ENCODE assay signal across 25 mouse cellular contexts in genomic region chr4:82661215-82661614, GRCm38 (mm10). TPM values are rescaled to one million over a fixed set of nuclear protein-coding genes. Genes with fewer than 3 reads are reported as not detected.
A peak's percentile ranks its signal among the peaks of the same experiment; 100 is the strongest.
DNase-seq lines count a peak whose midpoint lies in the region; ATAC-seq and TF ChIP-seq lines count a peak whose summit lies in the region.
"Had no signal": no experiment of that assay in that cellular context is flagged by ENCODE, and none has a peak within 500 bp of the region (broad histone marks: within the 10 kb centered on the region; RNA-seq: fewer than 3 reads in every experiment).

No protein-coding gene starts in this region.

- no peak overlapping the region for H3K4me3 ChIP-seq in forebrain, embryonic 14.5 days (ENCODE audit: low read depth, low read length)
- H3K4me3 ChIP-seq in forebrain, embryonic 16.5 days (replicated peaks; ENCODE audit: low read length), result no peak overlapping the region
- H3K4me3 ChIP-seq in kidney, embryonic 15.5 days (replicated peaks), result no peak overlapping the region
- no peak overlapping the region for H3K4me3 ChIP-seq in kidney, postnatal 0 days (replicated peaks; ENCODE audit: low read depth, low read length)
- H3K4me3 ChIP-seq: embryonic facial prominence, embryonic 10.5 days; embryonic facial prominence, embryonic 12.5 days had no signal

- no peaks in the 10 kb centered on the region for H3K36me3 ChIP-seq in forebrain, embryonic 14.5 days (ENCODE audit: control insufficient read depth, insufficient read depth, low read length)
- no peaks in the 10 kb centered on the region for H3K36me3 ChIP-seq in forebrain, embryonic 16.5 days (ENCODE audit: control insufficient read depth, insufficient read depth)
- H3K36me3 ChIP-seq in kidney, embryonic 15.5 days, result no peaks in the 10 kb centered on the region
- H3K36me3 ChIP-seq in kidney, postnatal 0 days (ENCODE audit: insufficient read depth, low read length), result no peaks in the 10 kb centered on the region
- H3K36me3 ChIP-seq: embryonic facial prominence, embryonic 10.5 days; embryonic facial prominence, embryonic 12.5 days; G1E had no signal

- H3K27ac ChIP-seq in forebrain, embryonic 14.5 days (ENCODE audit: low read depth, low read length), result peak overlapping the region; percentile 23; the same call in 1 of the 2 replicates
- H3K27ac ChIP-seq in forebrain, embryonic 16.5 days (ENCODE audit: low read length), result no peak overlapping the region
- no peak overlapping the region for H3K27ac ChIP-seq in kidney, embryonic 15.5 days
- no peak overlapping the region for H3K27ac ChIP-seq in kidney, postnatal 0 days
- H3K27ac ChIP-seq: embryonic facial prominence, embryonic 10.5 days; embryonic facial prominence, embryonic 12.5 days had no signal

- H3K9ac ChIP-seq in forebrain, embryonic 14.5 days (ENCODE audit: low read length), result no peak overlapping the region
- H3K9ac ChIP-seq in forebrain, embryonic 16.5 days (replicated peaks; ENCODE audit: low read depth, low read length), result no peak overlapping the region
- H3K9ac ChIP-seq in kidney, embryonic 15.5 days, result no peak overlapping the region
- H3K9ac ChIP-seq in kidney, postnatal 0 days (ENCODE audit: low read depth, low read length), result no peak overlapping the region
- H3K9ac ChIP-seq: embryonic facial prominence, embryonic 12.5 days; forebrain, postnatal 0 days had no signal

- peaks cover 10% of the 10 kb centered on the region; the same call in 1 of the 2 replicates for H3K4me1 ChIP-seq in forebrain, embryonic 14.5 days (ENCODE audit: control insufficient read depth, insufficient read depth, low read length)
- H3K4me1 ChIP-seq in forebrain, embryonic 16.5 days (replicated peaks; ENCODE audit: control insufficient read depth, insufficient read depth, low read length), result peaks cover 23% of the 10 kb centered on the region
- H3K4me1 ChIP-seq in kidney, embryonic 15.5 days, result 0 out of 2 replicates have a peak, but pooled peaks cover 2% of the 10 kb centered on the region
- H3K4me1 ChIP-seq in kidney, postnatal 0 days (replicated peaks; ENCODE audit: insufficient read depth, low read length), result no peaks in the 10 kb centered on the region
- H3K4me1 ChIP-seq: embryonic facial prominence, embryonic 10.5 days had no signal

- no peak for DNase-seq in forebrain, embryonic 14.5 days (ENCODE audit: low spot score)
- peak; percentile 22 for DNase-seq in heart, adult 11 months
- DNase-seq in heart, postnatal 36 days, result no peak
- no peak for DNase-seq in kidney, postnatal 4 days
- peak; percentile 14 for DNase-seq in kidney, postnatal 0 days (ENCODE audit: low spot score)
- no peak for DNase-seq in kidney, adult 11 months
- DNase-seq: adrenal gland, adult 8-10 months; adrenal gland, postnatal 14 days; adrenal gland, postnatal 36 days; B cell, adult 2 months; cerebellum, adult 11-12 months; cerebellum, adult 2 months; cerebellum, adult 9-10 months; cerebellum, postnatal 10 days; cerebellum, postnatal 25 days; forebrain, postnatal 0 days had no signal

- H3K27me3 ChIP-seq in forebrain, embryonic 14.5 days (replicated peaks; ENCODE audit: control insufficient read depth, insufficient read depth, low read length), result no peaks in the 10 kb centered on the region
- no peaks in the 10 kb centered on the region for H3K27me3 ChIP-seq in forebrain, embryonic 16.5 days (replicated peaks; ENCODE audit: control insufficient read depth, insufficient read depth, low read length)
- H3K27me3 ChIP-seq in kidney, embryonic 15.5 days, result no peaks in the 10 kb centered on the region
- no peaks in the 10 kb centered on the region for H3K27me3 ChIP-seq in kidney, postnatal 0 days (ENCODE audit: insufficient read depth, low read length)
- H3K27me3 ChIP-seq: CH12.LX; embryonic facial prominence, embryonic 12.5 days; Patski had no signal

- WGBS in forebrain, embryonic 14.5 days, result 91% methylated on average over 7 of the region's 7 CpGs
- WGBS in forebrain, embryonic 16.5 days, result 92% methylated on average over 7 of the region's 7 CpGs
- 57% methylated on average over 7 of the region's 7 CpGs for WGBS in kidney, embryonic 15.5 days
- 55% methylated on average over 7 of the region's 7 CpGs for WGBS in kidney, postnatal 0 days

- intact Hi-C loops in heart, postnatal 36 days (cut with DNase I), result no loop called here

- no peak for TF ChIP-seq CTCF in kidney, postnatal 0 days (IDR thresholded peaks at IDR 0.05; ENCODE audit: low read depth)

- H3K4me2 ChIP-seq in forebrain, embryonic 14.5 days (ENCODE audit: low read length), result no peak overlapping the region
- no peak overlapping the region for H3K4me2 ChIP-seq in forebrain, embryonic 16.5 days (ENCODE audit: low read length)
- H3K4me2 ChIP-seq in kidney, embryonic 15.5 days, result no peak overlapping the region
- no peak overlapping the region for H3K4me2 ChIP-seq in kidney, postnatal 0 days (ENCODE audit: low read length)
- H3K4me2 ChIP-seq: embryonic facial prominence, embryonic 12.5 days had no signal

- no peak for ATAC-seq in forebrain, embryonic 14.5 days
- no peak for ATAC-seq in forebrain, embryonic 16.5 days
- ATAC-seq in kidney, embryonic 15.5 days (replicated peaks; ENCODE audit: low FRiP score), result 0 out of 2 replicates have a peak, but pooled peaks have one; percentile 33
- no peak for ATAC-seq in kidney, postnatal 0 days (replicated peaks; ENCODE audit: low FRiP score, low read depth)
- ATAC-seq: activated CD4-positive, CD25-positive, alpha-beta regulatory T cell, adult 4 months; CD4-positive, CD25-positive, alpha-beta regulatory T cell, adult 4 months; Patski had no signal

- no peaks in the 10 kb centered on the region for H3K9me3 ChIP-seq in forebrain, embryonic 14.5 days (replicated peaks; ENCODE audit: control insufficient read depth, low read length)
- H3K9me3 ChIP-seq in forebrain, embryonic 16.5 days (ENCODE audit: control insufficient read depth, low read length), result no peaks in the 10 kb centered on the region
- no peaks in the 10 kb centered on the region for H3K9me3 ChIP-seq in kidney, embryonic 15.5 days (replicated peaks)
- H3K9me3 ChIP-seq in kidney, postnatal 0 days (replicated peaks; ENCODE audit: low read length), result no peaks in the 10 kb centered on the region
- H3K9me3 ChIP-seq: embryonic facial prominence, embryonic 10.5 days; embryonic facial prominence, embryonic 12.5 days had no signal

RNA-seq across cellular contexts. Expression of gene Nfib, which starts 44.3 kb away (rescaled TPM):
- polyA plus RNA-seq in forebrain, embryonic 14.5 days (2014; fragmentation: Nextera tagmentation; extraction: Ambion mirVana), result 164 and 207 TPM in 2 replicates
- polyA plus RNA-seq in forebrain, embryonic 16.5 days (2015; fragmentation: Nextera tagmentation; extraction: Ambion mirVana), result 263 and 276 TPM in 2 replicates
- 100 to 1,000 TPM; 113 to 131 TPM for total RNA-seq in heart, postnatal 36 days (2021)
- polyA plus RNA-seq in kidney, embryonic 15.5 days (2015; fragmentation: Nextera tagmentation; extraction: Ambion mirVana), result 29.0 and 33.8 TPM in 2 replicates
- 13.3 and 15.1 TPM in 2 replicates for polyA plus RNA-seq in kidney, postnatal 0 days (2015; fragmentation: Nextera tagmentation; extraction: Ambion mirVana)
- polyA plus RNA-seq: G1E had no signal

Comparison
In these comparisons a context has a peak if more than half of its experiments do, and no peak if none do; other contexts are left out.
1. DNase-seq: peak in heart, adult 11 months (single experiment) and kidney, postnatal 0 days (single experiment); none in forebrain, embryonic 14.5 days (single experiment), heart, postnatal 36 days (0 of 2), kidney, postnatal 4 days (0 of 2) and kidney, adult 11 months (single experiment).